Mouse (Mus musculus) frontal cortex, postnatal 10 days (tissue): ENCODE measurements around the gene Csnk2b.

Experiments
- DNase-seq, 2 experiments: peaks; one replicate each; pipeline ENCODE4 v3.0.0; 2022; ENCODE audit warnings: low spot score in 2 of 2, mixed read lengths in 1 of 2

The Csnk2b gene

DNA sequence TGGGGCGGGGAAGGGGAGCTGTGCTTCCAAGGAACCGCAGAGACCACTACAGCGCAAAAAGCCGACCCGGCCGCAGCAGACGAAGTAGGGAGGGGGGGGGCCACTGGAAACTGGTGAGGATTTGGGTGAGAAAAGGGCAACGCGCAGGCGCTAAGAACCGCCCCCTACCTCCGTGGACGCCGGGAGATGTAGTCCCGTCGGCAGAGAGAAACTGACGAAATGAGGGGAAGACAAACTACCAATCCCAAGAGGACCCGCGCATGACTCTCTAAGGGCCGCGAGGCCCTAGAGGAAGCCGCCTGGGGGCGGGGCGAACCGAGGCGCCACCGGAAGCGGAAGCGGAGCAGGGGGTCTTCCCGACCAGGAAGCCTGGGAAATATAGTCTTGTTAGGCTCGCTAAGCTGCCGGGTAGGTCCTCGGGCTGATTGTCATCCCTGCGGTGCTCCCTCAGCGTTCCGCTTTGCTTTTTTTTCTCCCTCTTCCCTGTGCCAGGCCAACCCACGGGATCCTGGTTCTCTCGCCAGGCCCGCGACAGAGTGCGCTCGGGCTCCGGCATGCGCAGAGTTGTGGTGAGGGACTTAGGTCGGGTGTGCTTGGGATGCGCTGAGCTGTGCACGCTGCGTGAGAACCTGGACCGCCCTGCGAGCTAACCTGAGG is 582 bp downstream of the Csnk2b start, which contains the start of gene Gpank1:
Gene Gpank1, plus strand, starts transcription at position 313 of the 657 bp plus-strand sequence.
- DNase-seq, result peak; percentile 97 to 98

DNA sequence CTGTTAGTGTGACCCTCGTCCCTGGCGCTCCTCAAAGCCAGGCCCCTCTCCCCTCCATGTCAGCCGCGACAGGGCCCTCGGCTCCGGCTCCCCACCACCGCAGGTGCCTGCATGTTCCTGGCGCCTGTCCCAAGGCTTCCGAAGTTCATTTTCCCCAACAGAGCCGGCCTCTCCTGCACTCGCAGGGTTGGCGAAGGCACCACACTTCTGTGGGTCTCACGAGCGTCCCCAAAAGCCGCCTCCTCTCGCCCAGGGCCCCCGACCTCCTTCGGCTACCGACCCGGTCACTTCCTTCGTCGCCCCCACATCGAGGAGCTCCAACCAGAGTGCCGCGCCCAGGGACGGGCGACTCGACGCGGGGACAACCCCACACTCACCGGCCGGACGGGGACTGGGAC is 1.1 kb downstream of the Csnk2b start:
- no peak for DNase-seq

DNA sequence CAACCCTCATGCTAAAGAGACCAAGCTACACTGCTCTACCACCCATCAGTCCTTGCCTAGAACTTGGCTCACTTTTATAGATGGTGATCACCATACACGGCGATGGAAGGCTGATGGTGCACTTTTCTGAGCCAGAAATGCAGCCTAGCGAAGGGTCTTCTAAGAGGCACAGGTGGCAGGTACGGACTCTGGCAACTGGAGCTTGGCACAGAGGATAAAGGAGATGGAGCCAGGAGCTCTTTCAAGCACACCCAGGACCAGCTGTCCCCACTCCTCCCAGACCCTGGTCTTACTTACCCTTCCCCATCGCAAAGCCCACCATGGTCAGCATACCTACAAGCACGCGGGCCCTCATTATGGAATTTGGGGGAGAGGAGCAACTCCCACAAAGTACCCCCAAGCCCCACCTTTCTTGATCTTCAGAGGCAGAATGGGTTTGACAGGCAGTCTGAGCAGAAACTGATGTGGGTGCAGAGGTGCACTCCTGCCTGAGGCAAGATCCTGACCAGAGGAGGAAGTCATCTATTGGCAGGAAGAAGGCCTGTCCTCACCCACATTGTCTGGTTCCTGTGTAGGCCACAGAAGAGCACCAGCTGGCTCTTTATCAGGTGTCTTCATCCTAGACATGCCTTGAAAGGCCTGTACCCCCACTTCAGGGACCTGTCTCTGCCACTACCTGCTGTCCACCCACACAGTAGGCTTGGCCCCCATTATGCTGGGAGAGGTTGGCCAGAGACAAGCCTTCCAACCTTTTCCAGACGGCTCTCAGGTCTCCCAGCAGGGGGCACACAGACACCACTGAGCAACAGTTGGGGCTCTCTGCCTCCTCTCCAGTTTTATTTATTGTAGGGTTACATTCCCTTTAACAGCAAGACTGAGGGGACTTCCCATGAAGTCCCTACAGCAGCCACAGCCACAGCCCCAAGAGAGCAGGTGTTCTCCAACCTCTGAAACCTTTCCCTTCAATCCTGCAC is 6.5 kb downstream of the Csnk2b start, which contains the start of gene Ly6g5b:
Gene Ly6g5b, minus strand, starts transcription at position 383 of the 974 bp plus-strand sequence.
- DNase-seq, result no peak

DNA sequence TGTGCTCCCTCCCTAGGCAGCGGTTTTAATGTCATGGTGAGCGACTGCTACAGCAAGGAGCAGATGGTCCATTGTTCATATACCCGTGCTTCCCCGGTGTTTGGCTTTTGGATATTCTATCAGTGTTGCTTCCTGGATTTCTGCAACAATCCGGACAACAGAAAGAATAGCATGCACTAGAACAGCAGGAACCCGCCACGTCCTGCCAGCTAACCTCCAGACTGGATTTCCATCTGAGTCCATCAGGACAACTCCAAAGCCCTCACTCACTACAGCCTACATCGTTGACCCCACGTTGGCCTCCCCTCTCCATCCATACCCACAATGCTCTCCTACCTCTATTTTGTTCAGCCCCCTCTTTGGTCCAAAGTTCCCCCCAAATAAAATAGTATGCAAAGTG is 10.1 kb downstream of the Csnk2b start:
- no peak for DNase-seq

DNA sequence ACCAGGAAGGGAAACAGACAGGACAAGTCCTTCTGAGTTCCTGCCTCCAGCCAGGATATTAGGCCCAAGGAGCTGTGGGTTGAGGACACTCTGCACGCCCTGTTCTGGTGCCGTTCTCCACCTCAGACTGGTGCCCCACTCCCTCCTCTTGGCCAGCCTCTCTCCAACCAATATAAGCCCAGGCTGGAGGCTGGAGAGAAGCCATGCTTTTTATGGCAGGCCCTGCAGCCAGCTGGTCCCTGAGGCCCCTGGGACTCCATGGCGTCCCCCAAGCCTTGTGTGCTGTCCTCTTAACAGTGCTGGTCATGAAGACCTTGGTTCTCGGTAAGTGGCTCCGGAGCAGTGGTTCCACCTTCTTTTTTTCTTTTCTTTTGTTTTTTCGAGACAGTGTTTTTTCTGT is 13.8 kb downstream of the Csnk2b start, which contains the start of gene Ly6g5c:
Gene Ly6g5c, plus strand, starts transcription at position 183 of the 400 bp plus-strand sequence.
- no peak for DNase-seq

DNA sequence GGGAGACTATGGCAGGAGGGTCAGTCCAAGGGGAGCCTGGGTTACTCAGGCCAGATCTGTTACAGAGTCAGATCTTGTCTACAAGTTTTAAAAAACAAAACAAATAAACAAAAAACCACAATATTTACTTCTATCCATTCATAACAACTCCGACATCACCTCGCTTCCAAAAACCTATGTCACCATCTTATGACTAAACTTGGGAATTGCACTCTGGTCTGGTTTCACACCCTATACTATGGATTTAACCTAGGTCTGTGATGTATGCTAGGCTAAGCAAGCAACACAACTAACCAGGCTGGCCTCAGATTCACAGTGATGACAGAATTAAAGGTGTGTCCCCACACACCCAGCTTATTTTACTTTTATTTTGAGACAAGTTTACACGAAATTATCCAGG is 15.3 kb downstream of the Csnk2b start:
- no peak for DNase-seq

DNA sequence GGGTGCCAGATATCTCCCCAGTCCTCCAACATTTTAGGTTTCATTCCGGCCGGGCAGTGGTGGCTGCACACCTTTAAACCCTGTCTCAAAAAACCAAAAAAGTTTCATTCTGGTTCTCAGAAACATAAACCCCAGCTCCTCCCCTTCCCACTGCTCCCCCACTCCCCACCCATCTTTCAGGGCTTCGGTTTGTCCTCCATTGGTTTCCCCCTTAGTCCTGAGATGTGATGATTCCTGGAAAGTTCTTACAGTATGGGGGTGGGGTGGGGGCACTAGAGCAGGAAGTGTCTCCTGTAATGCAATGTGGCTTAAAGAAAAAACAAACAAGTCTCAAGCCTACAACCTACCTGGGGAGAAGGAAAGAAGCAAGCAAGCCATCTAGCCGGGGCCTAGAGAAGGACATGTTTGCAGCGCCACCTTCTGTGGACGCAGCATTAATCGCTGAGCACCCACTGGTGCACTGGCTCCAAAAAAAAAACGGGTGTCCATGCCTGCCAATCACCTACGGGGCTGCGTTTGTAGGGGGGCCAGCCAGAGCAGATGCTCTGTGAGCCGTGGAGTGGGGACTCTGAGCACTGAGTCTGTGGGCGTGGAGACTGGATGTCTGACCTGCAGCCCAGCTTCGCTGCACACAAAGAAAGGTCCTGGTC is 16.0 kb downstream of the Csnk2b start:
- peak in 1 of 2 experiments; percentile 37 for DNase-seq

DNA sequence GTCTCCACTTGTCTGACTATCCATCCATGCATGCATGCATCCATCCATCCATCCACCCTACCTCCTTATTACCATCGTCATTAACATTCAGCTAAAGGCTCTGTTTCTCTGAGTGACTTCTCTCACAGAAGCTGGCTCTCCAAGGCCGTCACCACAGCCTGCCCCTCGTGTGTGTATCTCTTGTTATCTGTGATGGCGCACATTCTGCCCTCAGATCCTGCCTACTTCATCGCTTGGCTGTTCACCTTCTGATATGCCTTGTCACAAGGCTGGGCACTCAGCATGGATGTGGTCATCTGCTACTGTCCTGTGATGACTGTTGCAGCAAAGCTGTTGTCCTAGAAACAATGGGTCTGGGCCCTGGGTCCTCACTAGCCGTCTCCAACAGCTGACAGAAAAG is 17.1 kb downstream of the Csnk2b start:
- DNase-seq, result no peak

DNA sequence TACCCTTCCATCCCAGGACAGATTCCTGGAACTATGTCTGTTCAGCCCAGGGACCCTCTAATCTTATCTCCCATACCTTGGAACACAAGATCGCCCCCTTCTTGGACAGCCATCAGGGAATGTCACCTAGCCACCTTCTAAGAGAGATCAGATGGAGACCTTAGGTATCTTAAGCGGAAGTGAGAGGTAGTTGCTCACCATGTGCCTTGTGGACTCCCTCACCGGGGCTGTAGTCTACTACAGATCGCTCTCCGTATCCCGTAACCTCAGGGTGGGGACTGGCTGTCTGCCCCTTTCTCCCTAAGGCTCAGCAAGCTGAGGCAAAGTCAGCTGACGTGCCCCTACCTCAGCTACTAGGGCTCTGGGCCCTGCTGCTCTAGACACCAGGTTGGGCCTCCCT is 17.8 kb downstream of the Csnk2b start:
- DNase-seq, result no peak

DNA sequence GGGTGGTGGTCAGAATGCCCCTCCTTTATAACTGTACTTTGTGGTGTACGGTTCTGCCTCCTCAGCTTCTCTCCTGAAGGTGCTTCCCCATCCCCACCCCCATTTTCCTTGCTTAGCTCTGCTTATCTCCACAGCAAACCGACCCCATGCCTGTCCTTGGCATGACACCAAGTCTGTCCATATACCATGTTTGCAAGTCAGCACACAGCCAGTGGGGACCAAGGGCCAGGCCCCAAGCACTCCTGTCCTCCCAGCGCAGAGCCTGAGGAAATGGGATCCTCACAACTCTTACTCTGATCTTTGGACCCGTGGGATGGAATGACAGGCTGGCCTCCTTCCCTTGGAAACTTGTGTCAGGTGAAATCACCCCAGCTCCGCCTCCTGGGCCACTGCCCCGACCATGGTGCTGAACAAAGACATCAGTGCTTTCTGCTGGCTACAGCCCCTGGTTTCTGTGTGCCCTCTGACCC is 18.6 kb downstream of the Csnk2b start:
- no peak for DNase-seq

DNA sequence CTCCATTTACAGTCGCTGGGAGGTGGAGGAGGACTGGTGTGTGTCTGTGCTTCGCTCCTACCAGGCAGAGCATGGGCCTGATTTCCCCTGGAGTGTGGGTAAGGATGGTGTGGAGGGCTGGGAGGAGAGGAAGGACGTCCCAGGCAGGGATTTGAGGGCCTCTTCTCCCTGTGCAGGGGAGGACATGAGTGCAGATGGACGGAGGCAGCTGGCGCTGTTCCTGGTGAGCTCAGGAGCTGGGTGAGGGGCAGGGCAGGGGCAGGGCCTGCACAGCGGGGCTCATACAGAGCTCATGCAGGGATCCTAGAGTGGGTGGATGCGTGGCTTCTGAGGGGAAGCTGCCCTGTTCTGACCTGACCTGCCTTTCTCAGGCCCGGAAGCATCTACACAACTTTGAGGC is 19.6 kb downstream of the Csnk2b start:
- DNase-seq, result no peak

DNA sequence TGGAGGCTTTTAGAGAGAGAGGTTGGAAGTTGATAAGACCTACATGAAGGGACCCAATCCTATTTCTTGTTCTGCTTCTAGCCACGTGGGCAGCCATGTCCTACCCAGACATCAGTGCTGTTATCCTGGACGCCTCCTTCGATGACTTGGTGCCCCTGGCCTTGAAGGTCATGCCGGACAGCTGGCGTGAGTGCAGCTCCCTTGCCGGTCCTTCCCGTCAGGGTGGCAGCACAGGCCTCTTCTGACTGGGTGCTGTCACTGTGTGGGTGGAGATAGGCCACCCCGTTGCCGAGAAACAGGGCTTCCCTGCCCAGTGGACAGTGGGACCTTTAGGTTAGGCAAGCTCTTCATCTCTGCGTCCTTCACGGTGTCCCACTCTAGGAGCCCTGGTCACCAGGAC is 20.7 kb downstream of the Csnk2b start:
- no peak for DNase-seq

DNA sequence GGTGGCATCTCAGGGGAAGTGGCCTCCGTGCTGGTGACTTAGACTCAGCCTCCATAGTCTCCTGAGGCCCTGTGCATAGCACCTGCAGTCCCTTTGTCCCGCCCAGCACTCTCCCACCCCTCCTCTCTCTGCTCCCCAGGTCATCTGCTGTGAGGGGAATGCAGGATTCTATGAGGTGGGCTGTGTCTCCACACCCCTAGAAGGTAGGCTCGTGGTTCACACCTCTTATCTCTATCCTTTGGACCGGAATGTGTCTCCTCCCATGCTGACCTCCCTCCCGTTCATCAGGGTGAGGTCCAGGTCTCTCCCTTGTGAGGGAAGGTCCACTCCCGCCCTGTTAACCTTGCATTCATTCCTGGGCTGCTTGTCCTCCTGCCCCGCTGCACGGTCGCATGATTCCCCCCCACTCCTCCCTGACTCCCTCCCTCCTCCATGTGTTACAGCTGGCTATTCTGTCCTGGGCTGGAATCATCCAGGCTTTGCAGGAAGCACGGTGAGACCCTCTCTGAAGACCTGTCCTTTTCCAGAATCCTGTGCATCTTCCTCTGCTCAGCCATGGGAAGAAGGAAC is 21.6 kb downstream of the Csnk2b start:
- no peak for DNase-seq

DNA sequence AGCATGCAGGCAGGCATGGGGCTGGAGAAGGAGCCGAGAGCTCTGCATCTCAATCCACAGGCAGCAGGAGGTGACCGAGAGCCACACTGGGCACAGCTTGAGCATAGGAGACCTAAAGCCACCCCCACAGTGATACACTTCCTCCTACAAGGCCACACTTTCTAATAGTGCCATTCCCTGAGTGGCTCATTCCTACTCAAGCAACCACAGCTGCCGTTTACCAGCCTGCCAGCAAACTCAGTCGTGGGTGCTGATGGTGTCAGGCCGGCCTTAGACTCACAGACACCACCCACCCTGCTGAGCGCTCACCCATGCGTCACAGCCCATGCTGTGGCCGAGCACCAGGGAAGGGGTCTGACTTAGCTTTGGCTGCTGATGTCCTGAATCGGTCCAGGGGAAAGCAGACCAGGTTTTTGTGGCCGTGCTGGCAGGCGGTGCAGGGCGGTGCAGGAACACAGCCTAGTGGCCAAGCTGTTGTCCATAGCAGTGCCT is 24.6 kb downstream of the Csnk2b start:
- no peak for DNase-seq

DNA sequence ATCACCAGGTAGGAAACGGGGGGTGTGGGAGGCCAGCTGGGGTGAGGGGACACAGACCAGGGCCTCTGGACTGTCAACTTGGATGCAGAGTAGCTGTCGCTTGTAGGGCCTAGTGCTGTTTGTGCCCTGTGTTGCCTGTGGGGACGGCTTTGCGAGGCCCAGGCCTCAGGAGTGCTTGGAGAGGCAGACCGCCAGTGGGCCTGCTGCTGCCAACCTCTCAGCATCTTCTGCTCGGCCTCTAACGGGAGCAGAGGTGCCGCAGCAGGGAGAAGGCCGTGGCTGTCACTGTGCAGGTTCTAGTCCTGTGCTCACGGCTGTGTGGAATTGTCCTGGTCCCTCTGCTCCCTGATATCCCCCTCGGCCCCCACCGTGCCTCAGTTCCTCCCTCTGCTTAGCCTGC is 25.3 kb downstream of the Csnk2b start:
- no peak for DNase-seq

DNA sequence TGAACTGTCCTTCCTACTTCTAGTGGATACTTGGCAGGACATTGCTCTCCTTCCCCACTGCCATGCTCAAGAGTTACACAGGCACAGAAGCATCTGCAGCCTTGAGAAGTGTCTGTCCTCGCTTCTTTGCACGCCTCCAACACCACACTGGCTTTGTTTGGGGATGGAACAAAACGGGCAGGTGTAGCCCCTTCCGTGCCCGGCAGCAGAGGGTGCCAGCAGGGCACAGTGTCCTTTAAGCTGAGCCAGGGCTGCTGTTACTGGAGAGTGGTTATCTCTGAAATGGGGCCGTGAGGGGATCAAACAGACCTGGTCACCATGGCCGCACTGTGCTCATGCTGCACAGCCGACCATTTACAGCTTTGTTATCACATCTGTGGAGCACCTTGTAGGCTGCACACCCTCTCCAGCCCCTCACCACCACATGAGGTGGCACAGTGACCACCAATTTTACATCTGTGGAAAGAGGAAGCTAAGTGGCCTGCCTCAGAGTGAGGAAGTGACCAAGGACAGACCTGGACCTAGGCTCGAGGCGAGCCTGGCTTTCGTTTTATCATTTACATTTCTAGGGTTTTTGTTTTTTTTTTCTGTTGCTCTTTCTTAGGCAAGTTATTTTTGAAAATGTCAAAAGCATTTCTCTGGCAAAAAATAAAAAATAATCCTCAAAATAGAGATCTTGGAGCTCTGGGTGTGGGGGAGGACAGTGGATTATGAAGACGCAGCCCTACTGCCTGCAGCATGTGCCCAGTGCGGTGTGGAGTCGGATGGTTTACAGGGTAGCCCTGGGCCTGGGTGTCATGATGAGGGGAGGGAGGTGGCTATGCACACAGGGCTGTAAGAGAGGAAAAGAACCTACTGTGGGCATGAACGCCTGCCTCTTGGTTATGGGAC is 27.1 kb downstream of the Csnk2b start:
- no peak for DNase-seq

DNA sequence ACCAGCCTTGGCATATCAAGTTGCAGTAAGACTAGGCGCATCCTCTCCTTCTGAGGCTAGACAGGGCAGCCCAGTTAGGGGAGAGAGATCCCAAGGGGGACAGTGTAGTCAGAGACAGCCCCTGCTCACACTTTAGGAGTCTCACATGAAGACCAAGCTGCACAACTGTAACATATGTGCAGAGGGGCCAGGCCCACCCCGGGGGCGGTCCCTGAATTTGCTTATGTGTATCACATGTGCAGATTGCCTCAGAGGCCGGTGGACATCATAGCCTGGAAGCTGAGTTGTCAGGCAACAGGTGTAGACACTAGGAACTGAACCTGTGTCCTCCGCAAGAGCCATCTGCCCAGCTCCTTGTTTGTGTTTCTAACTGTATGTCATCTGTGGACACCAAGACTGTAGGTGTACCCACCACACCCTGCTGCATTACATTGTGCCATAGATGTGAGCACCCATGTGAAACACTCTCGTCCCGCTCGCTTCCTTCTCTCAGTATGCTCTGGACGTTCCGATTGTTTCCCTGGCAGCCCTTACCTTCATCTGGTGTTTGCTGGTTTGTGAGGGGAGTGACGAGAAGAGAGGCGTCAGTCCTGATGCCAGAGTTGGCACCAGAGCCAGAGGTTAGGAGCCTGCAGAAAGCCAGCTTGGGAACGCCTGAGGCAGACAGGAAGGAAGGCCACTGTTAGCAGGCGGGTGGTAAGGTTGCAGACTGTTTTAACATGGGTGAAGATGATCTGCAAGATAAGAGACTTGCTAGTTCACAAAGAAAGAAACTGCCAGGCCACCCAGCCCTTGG is 29.3 kb downstream of the Csnk2b start:
- DNase-seq, result no peak

DNA sequence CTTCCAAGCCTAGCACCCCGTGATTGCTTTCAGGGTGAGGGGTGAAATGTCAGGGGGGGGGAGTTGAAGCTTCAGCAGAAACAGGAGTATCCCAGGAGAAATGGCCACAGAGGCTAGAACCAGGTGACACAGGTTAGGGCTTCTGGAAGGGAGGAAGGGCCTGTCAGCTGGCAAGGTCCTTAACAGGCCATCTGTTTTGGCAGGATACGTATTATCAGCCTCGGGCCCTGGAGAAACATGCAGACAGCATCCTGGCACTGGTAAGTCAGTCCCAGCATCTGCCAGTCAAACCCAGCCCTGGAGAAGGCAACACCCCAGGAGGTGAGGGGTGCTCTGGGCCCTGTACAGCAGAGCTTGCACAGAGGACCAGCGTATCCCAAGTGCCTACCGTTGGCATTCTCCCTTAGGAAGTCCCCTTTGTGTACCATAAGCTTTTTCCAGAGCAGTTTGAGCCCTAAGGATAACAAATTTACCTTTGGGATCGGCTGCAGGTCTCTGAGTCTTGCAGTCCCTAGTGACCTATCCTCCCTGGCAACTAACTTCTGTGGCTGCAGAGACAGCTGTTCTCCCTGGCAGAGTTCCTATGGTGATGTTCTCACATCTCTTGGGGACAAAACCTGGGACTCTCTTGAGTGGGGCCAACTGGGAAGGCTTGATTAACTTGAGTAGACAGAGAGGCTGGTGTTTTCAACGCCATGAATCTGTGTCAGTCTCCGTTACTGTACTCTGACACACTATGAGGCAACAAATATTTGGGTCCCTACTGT is 31.5 kb downstream of the Csnk2b start:
- no peak for DNase-seq
